In genomic region chr12:31936657-31937300, GRCm38 (mm10) we compare ENCODE assay signal across 23 mouse cellular contexts. TPM values are rescaled to one million over a fixed set of nuclear protein-coding genes. Genes with fewer than 3 reads are reported as not detected.
DNase-seq lines count a peak whose midpoint lies in the region; ATAC-seq and TF ChIP-seq lines count a peak whose summit lies in the region.
"Had no signal": no experiment of that assay in that cellular context is flagged by ENCODE, and none has a peak within 500 bp of the region (broad histone marks: within the 10 kb centered on the region; RNA-seq: fewer than 3 reads in every experiment).

No protein-coding gene starts in this region.

- DNase-seq in ZHBTc4 (ENCODE audit: low read depth, low spot score) (peak; percentile 70), liver (no peak)
- DNase-seq in embryonic facial prominence, embryonic 11.5 days (ENCODE audit: low spot score): peak; percentile 78
- no peak for DNase-seq in adrenal gland, postnatal 25 days
- no peak for DNase-seq in adrenal gland, adult 8-10 months
- DNase-seq in gastrocnemius, adult 2 months: no peak
- DNase-seq: adrenal gland, adult 2 months; B cell, adult 2 months; cerebellum, adult 11-12 months; cerebellum, postnatal 36 days; gastrocnemius, postnatal 36 days; heart, postnatal 36 days; kidney, adult 18-20 months; kidney, postnatal 36 days; liver, embryonic 13.5 days; right cerebral cortex, adult 18-20 months had no signal

- intact Hi-C loops in gastrocnemius, adult 2 months (cut with DNase I): no loop called here

- H3K27me3 ChIP-seq in ES-Bruce4 (ENCODE audit: control insufficient read depth, insufficient read depth, low read length, poor library complexity, severe bottlenecking): no peaks in the 10 kb centered on the region
- H3K27me3 ChIP-seq in embryonic facial prominence, embryonic 11.5 days (ENCODE audit: control insufficient read depth, insufficient read depth, low read length): no peaks in the 10 kb centered on the region
- no peaks in the 10 kb centered on the region for H3K27me3 ChIP-seq in limb, embryonic 13.5 days
- H3K27me3 ChIP-seq: heart, embryonic 13.5 days; liver, embryonic 13.5 days; lung, embryonic 15.5 days; midbrain, embryonic 15.5 days had no signal

- no peak overlapping the region for H3K9ac ChIP-seq in ES-Bruce4 (ENCODE audit: low read depth, poor library complexity, severe bottlenecking)
- H3K9ac ChIP-seq in embryonic facial prominence, embryonic 11.5 days (replicated peaks; ENCODE audit: low read length): no peak overlapping the region
- no peak overlapping the region for H3K9ac ChIP-seq in limb, embryonic 13.5 days
- H3K9ac ChIP-seq: heart, embryonic 13.5 days; liver, embryonic 13.5 days; lung, embryonic 15.5 days; midbrain, embryonic 15.5 days had no signal

- no peak overlapping the region for H3K27ac ChIP-seq in ES-Bruce4 (ENCODE audit: insufficient read depth, low read length)
- H3K27ac ChIP-seq in embryonic facial prominence, embryonic 11.5 days (replicated peaks; ENCODE audit: low read depth, low read length): no peak overlapping the region
- H3K27ac ChIP-seq in limb, embryonic 13.5 days: no peak overlapping the region
- H3K27ac ChIP-seq in gastrocnemius, adult 2 months: no peak overlapping the region
- H3K27ac ChIP-seq: heart, embryonic 13.5 days; hindbrain, postnatal 0 days; liver, embryonic 13.5 days; lung, embryonic 15.5 days; midbrain, embryonic 15.5 days had no signal

- WGBS in embryonic facial prominence, embryonic 11.5 days: 23% methylated on average over 6 of the region's 6 CpGs
- WGBS in limb, embryonic 13.5 days: 22% methylated on average over 6 of the region's 6 CpGs

- no peak for TF ChIP-seq CTCF in ES-Bruce4 (IDR thresholded peaks at IDR 0.05; ENCODE audit: low read depth, low read length)
- TF ChIP-seq CTCF in gastrocnemius, adult 2 months (IDR thresholded peaks at IDR 0.05): no peak

- no peaks in the 10 kb centered on the region for H3K9me3 ChIP-seq in ES-Bruce4 (replicated peaks; ENCODE audit: control insufficient read depth, insufficient read depth, low read length, poor library complexity, severe bottlenecking)
- no peaks in the 10 kb centered on the region for H3K9me3 ChIP-seq in embryonic facial prominence, embryonic 11.5 days (replicated peaks; ENCODE audit: control insufficient read depth, low read length)
- H3K9me3 ChIP-seq in limb, embryonic 13.5 days: no peaks in the 10 kb centered on the region
- H3K9me3 ChIP-seq: heart, embryonic 13.5 days; liver, embryonic 13.5 days; lung, embryonic 15.5 days; midbrain, embryonic 15.5 days had no signal

- H3K4me1 ChIP-seq in ES-Bruce4 (ENCODE audit: control insufficient read depth, insufficient read depth, low read length): no peaks in the 10 kb centered on the region
- H3K4me1 ChIP-seq in embryonic facial prominence, embryonic 11.5 days (ENCODE audit: control insufficient read depth, insufficient read depth, low read length): no peaks in the 10 kb centered on the region
- H3K4me1 ChIP-seq in limb, embryonic 13.5 days: peaks cover 6% of the 10 kb centered on the region; the same call in 1 of the 2 replicates
- H3K4me1 ChIP-seq: heart, embryonic 13.5 days; lung, embryonic 15.5 days; midbrain, embryonic 15.5 days had no signal

- H3K4me3 ChIP-seq in ES-Bruce4 (ENCODE audit: low read depth, low read length): no peak overlapping the region
- no peak overlapping the region for H3K4me3 ChIP-seq in embryonic facial prominence, embryonic 11.5 days (ENCODE audit: low read depth, low read length)
- H3K4me3 ChIP-seq in limb, embryonic 13.5 days: no peak overlapping the region
- no peak overlapping the region for H3K4me3 ChIP-seq in gastrocnemius, adult 2 months
- H3K4me3 ChIP-seq: erythroblast, embryonic 14.5 days; heart, embryonic 13.5 days; liver, embryonic 13.5 days; lung, embryonic 15.5 days; midbrain, embryonic 15.5 days had no signal

- TF ChIP-seq EP300 in ES-Bruce4 (IDR thresholded peaks at IDR 0.05; ENCODE audit: insufficient read depth, low read depth, low read length): 0 out of 2 replicates have a peak, but pooled peaks have one; percentile 52

- H3K36me3 ChIP-seq in ES-Bruce4 (ENCODE audit: control insufficient read depth, insufficient read depth, low read length, poor library complexity, severe bottlenecking): peaks cover 48% of the 10 kb centered on the region
- H3K36me3 ChIP-seq in embryonic facial prominence, embryonic 11.5 days (replicated peaks; ENCODE audit: control insufficient read depth, insufficient read depth, low read depth, low read length): peaks cover 13% of the 10 kb centered on the region
- peaks cover 80% of the 10 kb centered on the region for H3K36me3 ChIP-seq in limb, embryonic 13.5 days

- TF ChIP-seq POLR2A in ES-Bruce4 (IDR thresholded peaks at IDR 0.05; ENCODE audit: insufficient read depth, low read length): no peak

- no peak overlapping the region for H3K4me2 ChIP-seq in embryonic facial prominence, embryonic 11.5 days (ENCODE audit: low read depth, low read length)
- H3K4me2 ChIP-seq in limb, embryonic 13.5 days (replicated peaks): no peak overlapping the region
- H3K4me2 ChIP-seq: heart, embryonic 13.5 days; liver, embryonic 13.5 days; lung, embryonic 15.5 days; midbrain, embryonic 15.5 days had no signal

- ATAC-seq in embryonic facial prominence, embryonic 11.5 days (replicated peaks; ENCODE audit: insufficient number of reproducible peaks, low FRiP score, low TSS enrichment, low read depth): no peak; the same call in 1 of the 2 replicates
- peak; percentile 67; the same call in 1 of the 2 replicates for ATAC-seq in limb, embryonic 13.5 days (ENCODE audit: low FRiP score, low read depth)
- ATAC-seq: hindbrain, postnatal 0 days; midbrain, embryonic 15.5 days had no signal

RNA-seq across cellular contexts. Expression of gene Hbp1, which starts 13.6 kb away (rescaled TPM):
- polyA plus RNA-seq in ES-Bruce4 (2011; ENCODE audit: insufficient read depth, insufficient read length, low read depth, missing spikeins): 91.9 and 96.5 TPM in 2 replicates
- 129 and 137 TPM in 2 replicates for polyA plus RNA-seq in embryonic facial prominence, embryonic 11.5 days (2014; fragmentation: Nextera tagmentation; extraction: Ambion mirVana)
- 148 and 149 TPM in 2 replicates for polyA plus RNA-seq in limb, embryonic 13.5 days (2015; fragmentation: Nextera tagmentation; extraction: Ambion mirVana)
- 121 and 130 TPM in 2 replicates for total RNA-seq in adrenal gland, postnatal 25 days (2021)
- total RNA-seq in adrenal gland, adult 8-10 months (2022): 100 to 1,000 TPM in 1 of 4 experiments, 10 to 100 TPM in 3; 84.3 to 114 (median 91.1) TPM
- 10 to 100 TPM; 60.3 to 74.6 TPM for total RNA-seq in gastrocnemius, adult 2 months (2021)

Comparison
In these comparisons a context has a peak if more than half of its experiments do, and no peak if none do; other contexts are left out.
1. DNase-seq: peak in ZHBTc4 (single experiment) and embryonic facial prominence, embryonic 11.5 days (single experiment); none in adrenal gland, postnatal 25 days (single experiment), adrenal gland, adult 8-10 months (single experiment), liver (single experiment) and gastrocnemius, adult 2 months (single experiment).